Mouse (Mus musculus) heart, adult 2 months (tissue): Measurements from ENCODE around the gene Olfr1054.
"Not testable (repeated sequence)": the region's sequence is repeated elsewhere in the genome, so short reads cannot be mapped to it uniquely, and the experiment has no call there.

Experiments used
- CTCF ChIP-seq: fragments of 200-600 bp; IDR thresholded peaks from 2 replicates; pipeline ENCODE4 v1.8.1; 2022; ENCODE audit warnings: antibody characterized with exemption, mild to moderate bottlenecking, moderate library complexity
- POLR2A ChIP-seq: fragments of 200-500 bp; IDR thresholded peaks from 2 replicates; pipeline ENCODE4 v1.6.1; 2011; ENCODE audit warnings: mild to moderate bottlenecking, low read depth, low read length, control low read depth; ENCODE audit not compliant: insufficient read depth

DNA sequence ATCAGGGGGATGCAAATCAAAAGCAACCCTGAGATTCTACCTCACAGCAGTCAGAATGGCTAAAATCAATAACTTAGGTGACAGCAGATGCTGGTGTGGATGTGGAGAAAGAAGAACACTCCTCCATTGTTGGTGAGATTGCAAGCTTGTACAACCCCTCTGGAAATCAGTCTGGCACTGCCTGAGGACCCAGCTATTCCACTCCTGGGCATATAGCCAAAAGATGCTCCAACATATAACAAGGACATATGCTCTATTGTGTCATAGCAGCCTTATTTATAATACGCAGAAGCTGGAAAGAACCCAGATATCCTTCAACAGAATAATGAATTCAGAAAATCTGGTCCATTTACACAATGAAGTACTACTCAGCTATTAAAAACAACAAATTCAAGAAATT, 16.5 kb upstream of the Olfr1054 start:
- not testable (repeated sequence) for TF ChIP-seq CTCF, POLR2A
